Mouse (Mus musculus) liver, postnatal 0 days (tissue): ENCODE results near the gene Usp47. TPM values are rescaled to one million over a fixed set of nuclear protein-coding genes. Genes with fewer than 3 reads are reported as not detected.

Experiments used
- ATAC-seq: fragments of 200-750 bp; cut with Nextera tagmentation; 2 replicates; pipeline ENCODE4 v1.8.0; 2017; ENCODE audit warnings: mild to moderate bottlenecking, moderate library complexity
- DNase-seq: peaks from one replicate; pipeline ENCODE4 v3.0.0-alpha.2; 2016
- H3K27ac ChIP-seq: fragments of 300-500 bp; sonication (generic); 2 replicates; pipeline ENCODE4 v1.5.1; 2014; ENCODE audit warnings: antibody characterized with exemption, moderate library complexity, mild to moderate bottlenecking, low read depth
- H3K27me3 ChIP-seq: fragments of 300-500 bp; sonication (generic); 2 replicates; pipeline ENCODE4 v1.6.1; 2014; ENCODE audit warnings: low read length, control low read depth, mixed read lengths; ENCODE audit not compliant: insufficient read depth
- H3K36me3 ChIP-seq: fragments of 300-500 bp; sonication (generic); replicated peaks from 2 replicates; pipeline ENCODE4 v1.6.1; 2014; ENCODE audit warnings: mild to moderate bottlenecking, control low read depth, low read length, moderate library complexity, mixed read lengths; ENCODE audit not compliant: insufficient read depth
- H3K4me1 ChIP-seq: fragments of 300-500 bp; sonication (generic); 2 replicates; pipeline ENCODE4 v1.6.1; 2014; ENCODE audit warnings: antibody characterized with exemption, mild to moderate bottlenecking, control low read depth; ENCODE audit not compliant: insufficient read depth
- H3K4me2 ChIP-seq: fragments of 300-500 bp; sonication (generic); 2 replicates; pipeline ENCODE4 v1.6.1; 2014; ENCODE audit warnings: low read depth, mild to moderate bottlenecking, low read length, moderate library complexity, mixed read lengths
- H3K4me3 ChIP-seq: fragments of 300-500 bp; sonication (generic); 2 replicates; pipeline ENCODE4 v1.5.1; 2014; ENCODE audit warnings: low read depth, low read length
- H3K9ac ChIP-seq: fragments of 300-500 bp; sonication (generic); replicated peaks from 2 replicates; pipeline ENCODE4 v1.6.1; 2014; ENCODE audit warnings: mild to moderate bottlenecking, moderate library complexity
- H3K9me3 ChIP-seq: fragments of 300-500 bp; sonication (generic); 2 replicates; pipeline ENCODE4 v1.6.1; 2016; ENCODE audit warnings: mild to moderate bottlenecking, control low read depth, low read length, mixed read lengths
- CTCF ChIP-seq: sonication (generic); IDR thresholded peaks from 2 replicates; pipeline ENCODE4 v1.5.1; 2016; ENCODE audit warnings: antibody characterized with exemption, low read depth
- EP300 ChIP-seq: IDR thresholded peaks from 2 replicates; pipeline ENCODE4 v1.6.1; 2016; ENCODE audit warnings: antibody characterized with exemption, low read depth, mild to moderate bottlenecking
- WGBS: fragments of 180-500 bp; shearing (Covaris S2); extraction: QIAGEN DNeasy Blood & Tissue Kit; methylation state at CpG from one replicate; pipeline ENCODE4 v1.1.7; 2014; ENCODE audit not compliant: insufficient replicate concordance; 5-methylcytosine and 5-hydroxymethylcytosine counted together
- polyA plus RNA-seq: library from polyadenylated mRNA; unstranded; fragments of >200 nt; fragmentation: Nextera tagmentation; extraction: Ambion mirVana; gene quantifications from 2 replicates; pipeline ENCODE4 v1.2.1, GENCODE M21; 2015

Gene Usp47
- polyA plus RNA-seq, 1 experiment from 2014 or later, result 14.4 TPM

GRCm38 (mm10) chr7:111997441-111997840 is 25.9 kb upstream of the Usp47 start:
- no peak overlapping the region for H3K9ac ChIP-seq
- no peak overlapping the region for H3K27ac ChIP-seq
- no peak for ATAC-seq
- no peaks in the 10 kb centered on the region for H3K4me1 ChIP-seq
- no peak overlapping the region for H3K4me3 ChIP-seq
- H3K4me2 ChIP-seq, result no peak overlapping the region
- TF ChIP-seq CTCF, result no peak
- no peak for DNase-seq
- no peaks in the 10 kb centered on the region for H3K9me3 ChIP-seq
- 61% methylated on average over 2 of the region's 2 CpGs for WGBS
- no peaks in the 10 kb centered on the region for H3K36me3 ChIP-seq
- H3K27me3 ChIP-seq, result no peaks in the 10 kb centered on the region

GRCm38 (mm10) chr7:111998446-111999004 is 24.8 kb upstream of the Usp47 start:
- H3K27me3 ChIP-seq, result no peaks in the 10 kb centered on the region
- no peak overlapping the region for H3K9ac ChIP-seq
- H3K4me3 ChIP-seq, result no peak overlapping the region
- no peaks in the 10 kb centered on the region for H3K4me1 ChIP-seq
- no peak for TF ChIP-seq EP300
- no peak for TF ChIP-seq CTCF
- WGBS, result 70% methylated on average over 6 of the region's 6 CpGs
- no peak for DNase-seq
- no peak overlapping the region for H3K4me2 ChIP-seq
- H3K9me3 ChIP-seq, result no peaks in the 10 kb centered on the region
- no peaks in the 10 kb centered on the region for H3K36me3 ChIP-seq
- ATAC-seq, result no peak
- H3K27ac ChIP-seq, result no peak overlapping the region

GRCm38 (mm10) chr7:111999376-111999775 is 23.9 kb upstream of the Usp47 start:
- no peaks in the 10 kb centered on the region for H3K9me3 ChIP-seq
- H3K27me3 ChIP-seq, result no peaks in the 10 kb centered on the region
- H3K4me3 ChIP-seq, result no peak overlapping the region
- TF ChIP-seq CTCF (no peak), EP300 (no peak)
- no peak overlapping the region for H3K9ac ChIP-seq
- H3K27ac ChIP-seq, result no peak overlapping the region
- DNase-seq (no peak), ATAC-seq (no peak)
- H3K4me2 ChIP-seq, result no peak overlapping the region
- H3K4me1 ChIP-seq, result no peaks in the 10 kb centered on the region
- H3K36me3 ChIP-seq, result no peaks in the 10 kb centered on the region

GRCm38 (mm10) chr7:112000166-112000565 is 23.1 kb upstream of the Usp47 start:
- H3K4me1 ChIP-seq, result no peaks in the 10 kb centered on the region
- DNase-seq (no peak), ATAC-seq (no peak)
- H3K36me3 ChIP-seq, result no peaks in the 10 kb centered on the region
- H3K27me3 ChIP-seq, result no peaks in the 10 kb centered on the region
- 75% methylated on average over 1 of the region's 1 CpGs for WGBS
- no peak overlapping the region for H3K27ac ChIP-seq
- TF ChIP-seq EP300 (no peak), CTCF (no peak)
- H3K9me3 ChIP-seq, result no peaks in the 10 kb centered on the region
- H3K4me3 ChIP-seq, result no peak overlapping the region
- no peak overlapping the region for H3K4me2 ChIP-seq
- no peak overlapping the region for H3K9ac ChIP-seq

GRCm38 (mm10) chr7:112010511-112010910 is 12.8 kb upstream of the Usp47 start:
- DNase-seq (no peak), ATAC-seq (no peak)
- Histone ChIP-seq H3K4me1 (no peaks in the 10 kb centered on the region), H3K4me3 (no peak overlapping the region), H3K27me3 (no peaks in the 10 kb centered on the region), H3K9me3 (no peaks in the 10 kb centered on the region), H3K36me3 (no peaks in the 10 kb centered on the region), H3K27ac (no peak overlapping the region), H3K9ac (no peak overlapping the region), H3K4me2 (no peak overlapping the region)
- WGBS, result 74% methylated on average over 2 of the region's 2 CpGs
- TF ChIP-seq EP300 (no peak), CTCF (no peak)

- no peak for DNase-seq
Observed at GRCm38 (mm10) chr7:112010976-112011375, 12.3 kb upstream of the Usp47 start.

GRCm38 (mm10) chr7:112012102-112012501 is 11.2 kb upstream of the Usp47 start:
- no peak overlapping the region for H3K4me2 ChIP-seq
- no peaks in the 10 kb centered on the region for H3K36me3 ChIP-seq
- DNase-seq (no peak), ATAC-seq (no peak)
- WGBS, result 74% methylated on average over 5 of the region's 5 CpGs
- no peak overlapping the region for H3K27ac ChIP-seq
- H3K4me3 ChIP-seq, result no peak overlapping the region
- no peaks in the 10 kb centered on the region for H3K27me3 ChIP-seq
- no peaks in the 10 kb centered on the region for H3K4me1 ChIP-seq
- no peak overlapping the region for H3K9ac ChIP-seq
- H3K9me3 ChIP-seq, result no peaks in the 10 kb centered on the region
- TF ChIP-seq CTCF (no peak), EP300 (no peak)

More at GRCm38 (mm10) chr7:112010976-112011375, 12.3 kb upstream of the Usp47 start:
- no peak overlapping the region for H3K27ac ChIP-seq
- no peaks in the 10 kb centered on the region for H3K27me3 ChIP-seq
- H3K4me3 ChIP-seq, result no peak overlapping the region
- no peak for ATAC-seq
- no peak for TF ChIP-seq EP300
- TF ChIP-seq CTCF, result no peak
- WGBS, result 65% methylated on average over 4 of the region's 4 CpGs
- H3K4me1 ChIP-seq, result no peaks in the 10 kb centered on the region
- no peak overlapping the region for H3K9ac ChIP-seq
- no peaks in the 10 kb centered on the region for H3K9me3 ChIP-seq
- H3K4me2 ChIP-seq, result no peak overlapping the region
- H3K36me3 ChIP-seq, result no peaks in the 10 kb centered on the region
